Mouse (Mus musculus) kidney, embryonic 14.5 days (tissue): ENCODE data around the gene Btbd2. TPM values are rescaled to one million over a fixed set of nuclear protein-coding genes. Genes with fewer than 3 reads are reported as not detected.

Experiments
- ATAC-seq: fragments of 200-750 bp; cut with Nextera tagmentation; 2 replicates; pipeline ENCODE4 v1.8.0; 2017; ENCODE audit warnings: moderate number of reproducible peaks, mild to moderate bottlenecking, moderate TSS enrichment, moderate library complexity; ENCODE audit not compliant: low FRiP score, low TSS enrichment
- H3K27ac ChIP-seq: fragments of 300-500 bp; sonication (generic); 2 replicates; pipeline ENCODE4 v1.5.1; 2014; ENCODE audit warnings: low read depth, mild to moderate bottlenecking, low read length, moderate library complexity, mixed read lengths
- H3K27me3 ChIP-seq: fragments of 300-500 bp; sonication (generic); 2 replicates; pipeline ENCODE4 v1.6.1; 2014; ENCODE audit warnings: mild to moderate bottlenecking, low read length; ENCODE audit not compliant: control insufficient read depth, insufficient read depth
- H3K36me3 ChIP-seq: fragments of 300-500 bp; sonication (generic); 2 replicates; pipeline ENCODE4 v1.6.1; 2014; ENCODE audit warnings: low read length, mixed read lengths; ENCODE audit not compliant: control insufficient read depth, insufficient read depth
- H3K4me1 ChIP-seq: fragments of 300-500 bp; sonication (generic); 2 replicates; pipeline ENCODE4 v1.6.1; 2014; ENCODE audit warnings: low read length, mixed read lengths; ENCODE audit not compliant: control insufficient read depth, insufficient read depth
- H3K4me2 ChIP-seq: fragments of 300-500 bp; sonication (generic); replicated peaks from 2 replicates; pipeline ENCODE4 v1.6.1; 2014; ENCODE audit warnings: low read depth, mild to moderate bottlenecking, low read length
- H3K4me3 ChIP-seq: fragments of 300-500 bp; sonication (generic); 2 replicates; pipeline ENCODE4 v1.5.1; 2014; ENCODE audit warnings: mild to moderate bottlenecking, low read length
- H3K9ac ChIP-seq: fragments of 300-500 bp; sonication (generic); 2 replicates; pipeline ENCODE4 v1.6.1; 2014; ENCODE audit warnings: low read depth, mild to moderate bottlenecking, low read length, moderate library complexity
- H3K9me3 ChIP-seq: fragments of 300-500 bp; sonication (generic); 2 replicates; pipeline ENCODE4 v1.6.1; 2016; ENCODE audit warnings: low read length; ENCODE audit not compliant: control insufficient read depth
- WGBS: fragments of 180-500 bp; shearing (Covaris S2); extraction: QIAGEN DNeasy Blood & Tissue Kit; methylation state at CpG from one replicate; pipeline ENCODE4 v1.1.7; 2014; 5-methylcytosine and 5-hydroxymethylcytosine counted together
- polyA plus RNA-seq: library from polyadenylated mRNA; unstranded; fragments of >200 nt; fragmentation: Nextera tagmentation; extraction: Ambion mirVana; gene quantifications from 2 replicates; pipeline ENCODE4 v1.2.1, GENCODE M21; 2014

Gene Btbd2
- polyA plus RNA-seq, 1 experiment from 2014 or later: 80.2 TPM

GRCm38 (mm10) chr10:80693401-80694045 is 36.7 kb upstream of the Btbd2 start:
- H3K27ac ChIP-seq: no peak overlapping the region

GRCm38 (mm10) chr10:80692249-80693165 is 35.6 kb upstream of the Btbd2 start:
- WGBS: 77% methylated on average over 14 of the region's 14 CpGs
- H3K9ac ChIP-seq: no peak overlapping the region
- peaks cover 17% of the 10 kb centered on the region for H3K36me3 ChIP-seq

More at GRCm38 (mm10) chr10:80693401-80694045, 36.7 kb upstream of the Btbd2 start:
- WGBS: 83% methylated on average over 12 of the region's 12 CpGs
- no peak overlapping the region for H3K4me3 ChIP-seq
- no peak for ATAC-seq
- H3K27me3 ChIP-seq: no peaks in the 10 kb centered on the region
- no peaks in the 10 kb centered on the region for H3K9me3 ChIP-seq
- H3K9ac ChIP-seq: no peak overlapping the region
- peaks cover 17% of the 10 kb centered on the region for H3K36me3 ChIP-seq
- H3K4me1 ChIP-seq: 0 out of 2 replicates have a peak, but pooled peaks cover 10% of the 10 kb centered on the region
- no peak overlapping the region for H3K4me2 ChIP-seq

GRCm38 (mm10) chr10:80687850-80688249 is 31.0 kb upstream of the Btbd2 start:
- H3K4me1 ChIP-seq: no peaks in the 10 kb centered on the region
- no peak overlapping the region for H3K27ac ChIP-seq
- peaks cover 40% of the 10 kb centered on the region for H3K36me3 ChIP-seq
- H3K9ac ChIP-seq: no peak overlapping the region
- H3K27me3 ChIP-seq: no peaks in the 10 kb centered on the region
- no peak overlapping the region for H3K4me3 ChIP-seq
- WGBS: 35% methylated on average over 5 of the region's 5 CpGs
- H3K9me3 ChIP-seq: no peaks in the 10 kb centered on the region
- no peak overlapping the region for H3K4me2 ChIP-seq
- ATAC-seq: peak; percentile 66; the same call in 1 of the 2 replicates

More at GRCm38 (mm10) chr10:80692249-80693165, 35.6 kb upstream of the Btbd2 start:
- no peak for ATAC-seq
- Histone ChIP-seq H3K4me3 (no peak overlapping the region), H3K4me2 (no peak overlapping the region), H3K4me1 (0 out of 2 replicates have a peak, but pooled peaks cover 10% of the 10 kb centered on the region), H3K27ac (no peak overlapping the region), H3K27me3 (no peaks in the 10 kb centered on the region), H3K9me3 (no peaks in the 10 kb centered on the region)

- ATAC-seq: no peak
- H3K36me3 ChIP-seq: peaks cover 40% of the 10 kb centered on the region
- WGBS: 94% methylated on average over 3 of the region's 3 CpGs
These were observed 29.7 kb upstream of the Btbd2 start for GRCm38 (mm10) chr10:80686617-80687016.

GRCm38 (mm10) chr10:80684984-80685383 is 28.1 kb upstream of the Btbd2 start:
- H3K4me2 ChIP-seq: no peak overlapping the region
- no peaks in the 10 kb centered on the region for H3K27me3 ChIP-seq
- H3K9me3 ChIP-seq: no peaks in the 10 kb centered on the region
- peaks cover 5% of the 10 kb centered on the region; the same call in 1 of the 2 replicates for H3K4me1 ChIP-seq
- H3K4me3 ChIP-seq: no peak overlapping the region
- H3K27ac ChIP-seq: no peak overlapping the region
- WGBS: 92% methylated on average over 4 of the region's 4 CpGs
- H3K36me3 ChIP-seq: peaks cover 32% of the 10 kb centered on the region
- no peak overlapping the region for H3K9ac ChIP-seq
- ATAC-seq: no peak

More at GRCm38 (mm10) chr10:80686617-80687016, 29.7 kb upstream of the Btbd2 start:
- Histone ChIP-seq H3K9me3 (no peaks in the 10 kb centered on the region), H3K27ac (no peak overlapping the region), H3K4me1 (no peaks in the 10 kb centered on the region), H3K9ac (no peak overlapping the region), H3K4me3 (no peak overlapping the region), H3K27me3 (no peaks in the 10 kb centered on the region), H3K4me2 (no peak overlapping the region)

GRCm38 (mm10) chr10:80684214-80684613 is 27.3 kb upstream of the Btbd2 start:
- WGBS: 48% methylated on average over 6 of the region's 6 CpGs
- no peak overlapping the region for H3K4me2 ChIP-seq
- H3K36me3 ChIP-seq: peaks cover 24% of the 10 kb centered on the region
- H3K4me3 ChIP-seq: no peak overlapping the region
- ATAC-seq: no peak
- H3K4me1 ChIP-seq: peaks cover 12% of the 10 kb centered on the region
- no peak overlapping the region for H3K9ac ChIP-seq
- no peak overlapping the region for H3K27ac ChIP-seq
- H3K27me3 ChIP-seq: no peaks in the 10 kb centered on the region
- H3K9me3 ChIP-seq: no peaks in the 10 kb centered on the region

- no peak for ATAC-seq
- 100% methylated on average over 1 of the region's 1 CpGs for WGBS
These were observed 26.8 kb upstream of the Btbd2 start for GRCm38 (mm10) chr10:80683647-80684046.

GRCm38 (mm10) chr10:80682003-80682402 is 25.1 kb upstream of the Btbd2 start:
- Histone ChIP-seq H3K4me1 (peaks cover 34% of the 10 kb centered on the region), H3K9ac (no peak overlapping the region), H3K27me3 (no peaks in the 10 kb centered on the region), H3K27ac (no peak overlapping the region), H3K4me2 (no peak overlapping the region), H3K4me3 (no peak overlapping the region), H3K36me3 (peaks cover 21% of the 10 kb centered on the region), H3K9me3 (no peaks in the 10 kb centered on the region)
- ATAC-seq: no peak
- WGBS: 95% methylated on average over 6 of the region's 6 CpGs

More at GRCm38 (mm10) chr10:80683647-80684046, 26.8 kb upstream of the Btbd2 start:
- H3K27ac ChIP-seq: no peak overlapping the region
- H3K36me3 ChIP-seq: peaks cover 23% of the 10 kb centered on the region
- no peaks in the 10 kb centered on the region for H3K9me3 ChIP-seq
- H3K4me2 ChIP-seq: no peak overlapping the region
- H3K4me1 ChIP-seq: peaks cover 18% of the 10 kb centered on the region
- H3K9ac ChIP-seq: no peak overlapping the region
- no peak overlapping the region for H3K4me3 ChIP-seq
- no peaks in the 10 kb centered on the region for H3K27me3 ChIP-seq
